Comparison of ENCODE assay signal across 14 mouse cellular contexts in the genomic region with DNA sequence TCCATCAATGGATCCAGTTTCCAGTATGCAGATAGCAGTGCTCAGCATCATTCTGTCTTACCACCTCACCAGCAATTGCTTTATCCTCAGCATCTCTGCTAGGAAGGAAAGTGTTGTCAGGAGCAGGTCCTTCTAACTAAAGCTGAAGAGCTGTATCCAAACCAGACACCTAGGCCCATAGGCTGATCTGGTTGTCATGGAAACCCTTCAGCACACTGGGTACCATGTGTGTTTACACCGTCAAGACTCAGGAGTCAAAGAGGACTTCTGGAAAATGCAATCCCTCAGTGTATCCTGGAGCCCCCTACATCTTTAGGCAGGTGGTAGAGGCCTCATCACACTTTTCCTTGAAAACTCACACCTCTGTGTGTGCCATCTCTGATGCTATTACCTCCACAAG.
"Had no signal": no experiment of that assay in that cellular context is flagged by ENCODE, and none has a peak within 500 bp of the region (broad histone marks: within the 10 kb centered on the region; RNA-seq: fewer than 3 reads in every experiment).

No protein-coding gene starts in this region.

- H3K4me3 ChIP-seq: kidney, embryonic 15.5 days; left cerebral cortex, adult 2 months; liver, embryonic 13.5 days; midbrain, embryonic 13.5 days; myocyte; neural tube, embryonic 13.5 days had no signal

- H3K27me3 ChIP-seq: kidney, embryonic 15.5 days; liver, embryonic 13.5 days had no signal

- H3K27ac ChIP-seq: kidney, embryonic 15.5 days; left cerebral cortex, adult 2 months; liver, embryonic 13.5 days; midbrain, embryonic 13.5 days; neural tube, embryonic 13.5 days had no signal

- ATAC-seq: midbrain, embryonic 13.5 days had no signal

- H3K36me3 ChIP-seq: kidney, embryonic 15.5 days; liver, embryonic 13.5 days; midbrain, embryonic 13.5 days; neural tube, embryonic 13.5 days had no signal

- DNase-seq: kidney, postnatal 10 days; kidney, postnatal 36 days; layer of hippocampus, postnatal 36 days; liver, embryonic 13.5 days; lung, adult 2 months; lung, postnatal 14 days; lung, postnatal 4 days; thymus, adult 18-20 months; thymus, postnatal 36 days had no signal

- H3K4me1 ChIP-seq: kidney, embryonic 15.5 days; liver, embryonic 13.5 days had no signal

- H3K4me2 ChIP-seq: kidney, embryonic 15.5 days; liver, embryonic 13.5 days; midbrain, embryonic 13.5 days; neural tube, embryonic 13.5 days had no signal

- H3K9me3 ChIP-seq: kidney, embryonic 15.5 days; midbrain, embryonic 13.5 days; neural tube, embryonic 13.5 days had no signal

- H3K9ac ChIP-seq: kidney, embryonic 15.5 days; liver, embryonic 13.5 days; midbrain, embryonic 13.5 days; neural tube, embryonic 13.5 days had no signal
